Mouse (Mus musculus) stomach, embryonic 15.5 days (tissue): ENCODE measurements at regions not wholly inside any gene's neighbourhood (a gene's known extent, or its start where the extent isn't known, plus 50 kb on each side); places are given as distances from the start of the nearest gene placed in this dataset.

Experiments
- ATAC-seq: fragments of 200-750 bp; cut with Nextera tagmentation; 2 replicates; pipeline ENCODE4 v1.8.0; 2017; ENCODE audit warnings: low read depth, moderate number of reproducible peaks, moderate TSS enrichment; ENCODE audit not compliant: insufficient read depth, low FRiP score
- H3K27ac ChIP-seq: fragments of 300-500 bp; sonication (generic); 2 replicates; pipeline ENCODE4 v1.5.1; 2015; ENCODE audit warnings: mild to moderate bottlenecking, inconsistent platforms
- H3K27me3 ChIP-seq: fragments of 300-500 bp; sonication (generic); replicated peaks from 2 replicates; pipeline ENCODE4 v1.6.1; 2015; ENCODE audit warnings: inconsistent platforms
- H3K36me3 ChIP-seq: fragments of 300-500 bp; sonication (generic); 2 replicates; pipeline ENCODE4 v1.6.1; 2015; ENCODE audit warnings: inconsistent platforms
- H3K4me1 ChIP-seq: fragments of 300-500 bp; sonication (generic); 2 replicates; pipeline ENCODE4 v1.6.1; 2015; ENCODE audit warnings: inconsistent platforms
- H3K4me2 ChIP-seq: fragments of 300-500 bp; sonication (generic); 2 replicates; pipeline ENCODE4 v1.6.1; 2015; ENCODE audit warnings: mild to moderate bottlenecking, inconsistent platforms
- H3K4me3 ChIP-seq: fragments of 300-500 bp; sonication (generic); replicated peaks from 2 replicates; pipeline ENCODE4 v1.5.1; 2015; ENCODE audit warnings: inconsistent platforms
- H3K9ac ChIP-seq: fragments of 300-500 bp; sonication (generic); 2 replicates; pipeline ENCODE4 v1.6.1; 2015; ENCODE audit warnings: inconsistent platforms
- H3K9me3 ChIP-seq: fragments of 300-500 bp; sonication (generic); 2 replicates; pipeline ENCODE4 v1.6.1; 2016; ENCODE audit warnings: inconsistent platforms
- WGBS: fragments of 180-500 bp; shearing (Covaris S2); methylation state at CpG from one replicate; pipeline ENCODE4 v1.1.7; 2015; 5-methylcytosine and 5-hydroxymethylcytosine counted together

DNA sequence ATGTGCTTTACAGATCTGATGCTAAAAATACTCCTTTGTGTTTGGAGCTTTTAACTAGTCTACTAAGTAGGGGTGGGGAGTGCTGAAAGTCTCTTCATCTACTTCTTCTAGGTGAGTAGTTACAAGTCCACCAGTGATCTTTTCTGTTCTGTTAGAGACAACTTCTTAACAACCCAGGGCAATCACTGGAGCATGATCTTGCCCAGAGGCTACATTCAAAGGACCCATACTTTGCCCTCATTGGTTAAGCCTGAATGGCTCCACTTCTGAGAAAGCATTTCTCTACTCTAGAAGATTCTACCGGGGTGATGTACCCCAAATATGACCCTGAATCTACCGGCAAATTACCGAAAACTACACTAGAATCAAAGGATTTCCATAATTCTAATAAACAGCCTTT is 390.2 kb downstream of the Lpin1 start:
- ATAC-seq = no peak
- WGBS = 92% methylated on average over 3 of the region's 3 CpGs
- Histone ChIP-seq H3K4me3 (no peak overlapping the region), H3K36me3 (no peaks in the 10 kb centered on the region), H3K9me3 (no peaks in the 10 kb centered on the region), H3K27me3 (no peaks in the 10 kb centered on the region), H3K27ac (no peak overlapping the region), H3K9ac (no peak overlapping the region), H3K4me2 (no peak overlapping the region), H3K4me1 (no peaks in the 10 kb centered on the region)

DNA sequence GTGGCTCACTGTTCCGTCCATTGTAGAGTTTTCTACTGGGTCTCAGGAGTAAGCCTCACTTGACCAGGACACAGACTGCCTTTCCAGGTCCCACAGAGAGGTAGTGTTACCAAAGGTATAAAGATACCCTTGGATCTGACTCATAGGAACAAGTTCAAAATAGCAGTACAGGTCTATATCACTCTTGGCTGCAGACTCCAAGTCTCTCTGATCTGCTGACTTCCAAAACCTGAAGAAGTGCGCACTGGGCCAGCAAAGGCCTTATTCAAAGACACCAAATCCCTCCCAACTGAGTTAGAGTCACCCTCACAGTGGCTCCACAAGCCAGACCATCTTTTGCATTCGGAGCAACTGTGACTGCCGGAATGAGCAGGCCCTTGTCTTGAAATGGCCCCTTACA is 391.9 kb downstream of the Lpin1 start:
- no peak overlapping the region for H3K4me3 ChIP-seq
- no peaks in the 10 kb centered on the region for H3K27me3 ChIP-seq
- WGBS = 89% methylated on average over 4 of the region's 4 CpGs
- ATAC-seq = no peak
- H3K9ac ChIP-seq = no peak overlapping the region
- H3K27ac ChIP-seq = no peak overlapping the region
- no peaks in the 10 kb centered on the region for H3K4me1 ChIP-seq
- H3K36me3 ChIP-seq = no peaks in the 10 kb centered on the region
- no peaks in the 10 kb centered on the region for H3K9me3 ChIP-seq
- H3K4me2 ChIP-seq = no peak overlapping the region

DNA sequence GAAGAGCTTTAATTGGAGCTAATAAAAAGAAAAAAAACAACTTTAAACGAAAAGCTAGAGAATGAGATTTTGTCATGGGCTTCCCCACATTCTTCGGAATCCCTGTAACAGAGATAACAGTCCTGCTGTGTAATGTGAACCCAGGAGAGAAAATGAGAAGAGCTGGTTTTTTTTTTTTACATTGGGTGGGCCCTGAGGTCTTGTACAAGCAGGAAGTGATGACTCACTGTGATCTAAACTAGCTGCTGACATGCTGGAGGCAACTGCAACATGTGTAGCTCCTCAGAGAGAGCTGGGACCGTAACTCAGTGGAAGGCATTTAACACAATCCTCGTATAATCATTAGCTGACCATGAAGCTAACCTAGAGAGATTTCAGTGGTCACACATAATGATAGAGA is 393.8 kb upstream of the Trib2 start:
- H3K4me3 ChIP-seq = no peak overlapping the region
- no peak for ATAC-seq
- no peak overlapping the region for H3K27ac ChIP-seq
- H3K4me2 ChIP-seq = no peak overlapping the region
- no peak overlapping the region for H3K9ac ChIP-seq
- no peaks in the 10 kb centered on the region for H3K27me3 ChIP-seq
- H3K9me3 ChIP-seq = no peaks in the 10 kb centered on the region
- 30% methylated on average over 4 of the region's 4 CpGs for WGBS
- H3K4me1 ChIP-seq = no peaks in the 10 kb centered on the region
- no peaks in the 10 kb centered on the region for H3K36me3 ChIP-seq

DNA sequence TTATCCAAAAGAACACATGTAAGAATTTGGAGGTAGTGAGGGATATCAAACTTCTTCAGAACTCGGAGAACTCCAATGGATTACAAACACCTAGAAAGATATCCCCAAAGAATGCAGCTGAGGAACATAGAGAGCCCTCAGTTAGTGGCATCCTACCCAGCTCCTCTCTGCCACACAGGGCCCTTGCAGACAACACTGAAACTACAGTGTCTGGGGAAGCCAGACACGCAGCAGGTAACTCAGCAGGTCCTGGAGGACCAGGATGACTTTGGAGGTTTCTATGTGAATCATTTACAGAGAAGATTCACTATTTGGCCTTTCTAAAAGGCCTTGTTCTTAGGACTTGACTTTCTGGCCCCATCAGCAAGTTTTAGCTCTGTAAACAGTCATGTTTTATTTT is 393.4 kb upstream of the Trib2 start:
- Histone ChIP-seq H3K9me3 (no peaks in the 10 kb centered on the region), H3K4me1 (no peaks in the 10 kb centered on the region), H3K4me3 (no peak overlapping the region), H3K36me3 (no peaks in the 10 kb centered on the region), H3K4me2 (no peak overlapping the region), H3K9ac (no peak overlapping the region), H3K27me3 (no peaks in the 10 kb centered on the region), H3K27ac (no peak overlapping the region)
- no peak for ATAC-seq
- WGBS = 51% methylated on average over 2 of the region's 2 CpGs

DNA sequence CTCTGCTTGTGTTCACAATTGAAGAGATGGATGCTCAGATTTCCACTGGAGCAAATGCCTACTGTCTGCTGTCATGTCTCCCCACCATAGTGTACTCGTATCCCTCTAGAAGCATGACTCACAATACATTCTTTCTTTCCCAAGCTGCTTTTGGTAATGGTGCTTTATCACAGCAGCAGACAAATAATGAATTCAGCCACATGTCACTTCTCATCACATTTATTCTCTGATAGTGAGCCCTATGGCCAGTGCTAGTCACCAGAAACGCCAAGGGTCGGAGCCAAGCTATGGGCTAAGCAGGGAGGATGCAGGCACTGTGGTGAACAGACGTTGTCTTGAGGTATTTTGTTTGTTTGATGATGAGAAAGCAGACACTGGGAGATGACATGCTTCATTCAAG is 388.2 kb upstream of the Trib2 start:
- no peaks in the 10 kb centered on the region for H3K9me3 ChIP-seq
- H3K27ac ChIP-seq = no peak overlapping the region
- H3K4me3 ChIP-seq = no peak overlapping the region
- H3K36me3 ChIP-seq = no peaks in the 10 kb centered on the region
- H3K9ac ChIP-seq = no peak overlapping the region
- H3K27me3 ChIP-seq = no peaks in the 10 kb centered on the region
- H3K4me1 ChIP-seq = no peaks in the 10 kb centered on the region
- WGBS = 70% methylated on average over 4 of the region's 4 CpGs
- ATAC-seq = no peak
- H3K4me2 ChIP-seq = no peak overlapping the region

DNA sequence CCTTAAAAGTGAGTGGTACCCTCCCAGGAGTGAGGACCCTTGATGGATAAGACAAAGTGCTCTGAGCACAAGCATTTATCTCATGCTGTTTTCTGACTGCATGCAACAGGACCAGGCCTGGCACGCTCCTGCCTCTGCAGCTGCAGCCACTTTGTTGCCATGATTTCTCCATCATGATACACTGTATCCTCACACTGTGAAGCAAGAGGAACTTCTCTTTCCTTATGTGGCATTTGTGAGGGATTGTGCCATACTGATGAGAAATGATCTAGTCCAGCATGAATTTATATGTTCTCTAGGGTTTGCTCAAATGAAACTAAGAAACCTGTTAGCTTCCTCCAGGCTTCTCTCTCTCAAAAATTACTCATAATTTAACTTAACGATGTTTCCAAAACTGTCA is 380.2 kb upstream of the Trib2 start:
- no peak overlapping the region for H3K27ac ChIP-seq
- no peak overlapping the region for H3K4me3 ChIP-seq
- ATAC-seq = no peak
- H3K9ac ChIP-seq = no peak overlapping the region
- H3K9me3 ChIP-seq = no peaks in the 10 kb centered on the region
- no peaks in the 10 kb centered on the region for H3K36me3 ChIP-seq
- no peaks in the 10 kb centered on the region for H3K4me1 ChIP-seq
- 90% methylated on average over 2 of the region's 2 CpGs for WGBS
- no peak overlapping the region for H3K4me2 ChIP-seq
- H3K27me3 ChIP-seq = no peaks in the 10 kb centered on the region

DNA sequence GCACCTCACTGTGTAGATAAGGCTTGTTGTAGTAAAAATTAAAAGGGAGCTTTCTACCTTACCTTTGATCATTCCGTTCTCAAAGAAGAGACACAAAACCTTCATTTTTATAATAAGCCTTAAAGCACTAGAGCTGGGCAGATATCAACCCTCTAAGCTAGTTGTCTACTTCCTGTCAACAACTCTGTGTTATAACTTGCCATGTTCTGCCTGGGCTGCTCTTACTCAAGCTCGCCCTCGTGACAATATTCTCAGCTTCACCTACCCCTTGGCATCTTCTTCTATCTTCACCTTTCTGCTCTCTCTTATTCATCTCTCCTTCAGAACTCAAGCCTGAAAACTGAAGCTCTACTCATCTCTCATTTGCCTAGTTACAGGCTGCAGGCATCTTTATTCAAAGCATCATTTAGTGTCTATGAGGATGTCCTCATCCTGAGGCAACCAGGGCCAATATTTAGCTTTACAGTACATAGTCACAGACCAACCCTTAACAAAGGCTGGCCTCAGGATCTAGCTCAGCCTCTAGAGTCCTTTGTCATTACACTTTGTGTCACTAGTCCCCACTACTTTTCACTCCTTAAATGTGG is 375.2 kb upstream of the Trib2 start:
- H3K4me2 ChIP-seq = no peak overlapping the region
- no peaks in the 10 kb centered on the region for H3K36me3 ChIP-seq
- no peak for ATAC-seq
- no peaks in the 10 kb centered on the region for H3K9me3 ChIP-seq
- H3K9ac ChIP-seq = no peak overlapping the region
- no peaks in the 10 kb centered on the region for H3K4me1 ChIP-seq
- no peak overlapping the region for H3K27ac ChIP-seq
- 75% methylated on average over 3 of the region's 3 CpGs for WGBS
- H3K4me3 ChIP-seq = no peak overlapping the region
- no peaks in the 10 kb centered on the region for H3K27me3 ChIP-seq

DNA sequence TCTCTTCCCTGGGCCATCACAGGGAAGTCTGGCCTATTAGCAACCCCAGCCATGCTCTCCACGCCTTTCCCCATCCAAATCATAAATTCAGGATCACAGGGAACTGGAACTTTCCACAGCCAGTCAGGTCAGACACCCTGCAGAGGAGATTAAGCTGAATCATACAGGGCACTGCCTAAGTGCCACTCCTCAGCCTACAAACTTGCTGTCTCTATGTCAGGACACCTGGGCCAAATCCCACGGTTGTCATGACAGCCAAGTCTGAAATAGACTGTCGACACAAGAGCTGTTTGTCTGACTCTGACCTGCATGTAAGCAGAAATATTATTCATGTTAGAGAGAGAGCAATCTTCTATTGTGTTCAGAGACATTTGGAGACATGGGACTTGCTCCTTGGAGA is 374.0 kb upstream of the Trib2 start:
- no peak overlapping the region for H3K27ac ChIP-seq
- ATAC-seq = no peak
- no peak overlapping the region for H3K9ac ChIP-seq
- H3K9me3 ChIP-seq = no peaks in the 10 kb centered on the region
- no peak overlapping the region for H3K4me2 ChIP-seq
- 33% methylated on average over 3 of the region's 3 CpGs for WGBS
- H3K4me1 ChIP-seq = no peaks in the 10 kb centered on the region
- no peaks in the 10 kb centered on the region for H3K36me3 ChIP-seq
- H3K27me3 ChIP-seq = no peaks in the 10 kb centered on the region
- H3K4me3 ChIP-seq = no peak overlapping the region

DNA sequence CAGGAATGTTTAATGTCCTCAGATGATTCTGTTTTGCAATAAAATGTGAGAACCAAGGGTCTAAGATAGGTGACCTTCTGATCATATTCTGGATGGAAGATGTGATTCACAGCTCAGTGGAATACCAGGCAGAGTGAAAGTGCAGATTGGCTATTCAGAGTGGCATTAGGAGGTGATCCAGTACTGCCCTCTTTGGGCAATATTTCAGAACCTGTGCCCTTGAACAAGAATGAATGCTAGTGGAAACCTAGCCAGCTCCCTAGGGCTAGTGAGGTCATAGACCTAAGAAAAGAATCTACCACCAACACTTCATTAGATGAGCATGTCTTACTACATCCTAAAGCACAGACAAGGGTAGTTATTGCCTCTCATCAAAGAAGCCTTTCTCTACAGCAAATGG is 372.7 kb upstream of the Trib2 start:
- Histone ChIP-seq H3K27me3 (no peaks in the 10 kb centered on the region), H3K9ac (no peak overlapping the region), H3K9me3 (no peaks in the 10 kb centered on the region), H3K36me3 (no peaks in the 10 kb centered on the region), H3K27ac (no peak overlapping the region), H3K4me3 (no peak overlapping the region), H3K4me2 (no peak overlapping the region), H3K4me1 (no peaks in the 10 kb centered on the region)
- ATAC-seq = no peak

DNA sequence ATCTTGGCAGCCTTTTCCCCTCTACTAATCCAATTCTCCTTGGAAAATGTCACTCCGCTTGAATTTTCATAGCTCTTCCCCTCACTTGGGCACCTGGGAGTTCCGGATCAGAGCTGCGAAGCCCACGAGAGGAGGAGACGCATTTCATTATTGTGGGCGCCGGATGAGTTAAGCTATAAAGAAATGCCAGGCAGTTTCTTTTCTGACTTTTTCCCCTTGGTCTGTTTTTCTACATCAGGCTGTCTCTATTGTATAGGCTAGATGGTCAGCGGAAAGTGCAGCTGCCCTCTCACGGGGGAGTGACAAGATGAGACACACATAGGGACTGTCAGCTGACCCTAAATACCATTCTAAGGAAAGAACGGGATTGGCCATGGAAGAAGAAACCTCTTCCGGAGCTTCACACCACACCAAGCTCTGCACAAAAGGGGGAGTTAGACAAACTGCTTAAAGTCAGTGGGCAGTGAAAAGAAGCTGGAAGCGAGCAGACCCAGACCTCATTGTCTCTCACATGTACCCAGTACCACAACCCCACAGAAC is 369.3 kb upstream of the Trib2 start:
- Histone ChIP-seq H3K4me1 (no peaks in the 10 kb centered on the region), H3K4me3 (no peak overlapping the region), H3K9me3 (no peaks in the 10 kb centered on the region), H3K27ac (no peak overlapping the region), H3K36me3 (no peaks in the 10 kb centered on the region), H3K27me3 (no peaks in the 10 kb centered on the region), H3K4me2 (no peak overlapping the region), H3K9ac (no peak overlapping the region)
- no peak for ATAC-seq
- WGBS = 70% methylated on average over 12 of the region's 12 CpGs

DNA sequence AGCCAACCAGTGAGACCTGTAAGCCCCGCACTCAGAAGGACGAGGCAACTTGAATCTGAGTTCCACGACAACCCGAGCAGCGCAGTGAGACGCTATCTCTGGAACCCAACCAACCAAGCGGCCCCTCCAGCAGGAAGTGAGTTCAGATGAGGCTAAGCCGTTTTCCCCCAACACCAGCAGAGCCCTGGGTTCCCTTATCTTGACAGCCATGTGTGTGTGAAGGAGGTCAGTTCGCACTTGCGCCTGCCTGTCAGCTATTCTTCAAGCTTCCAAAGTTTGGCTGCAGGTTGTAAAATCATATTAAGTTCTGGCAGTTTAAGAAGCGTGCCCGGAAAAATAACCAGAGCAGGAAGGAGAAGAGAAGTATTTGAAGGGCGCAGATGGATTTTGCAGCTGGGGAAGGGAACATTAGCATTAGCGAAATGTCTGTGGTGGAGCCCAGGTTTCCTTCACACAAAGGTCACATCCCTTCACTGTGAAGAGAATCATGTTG is 368.8 kb upstream of the Trib2 start:
- no peak overlapping the region for H3K9ac ChIP-seq
- ATAC-seq = no peak
- H3K27ac ChIP-seq = no peak overlapping the region
- no peaks in the 10 kb centered on the region for H3K27me3 ChIP-seq
- no peak overlapping the region for H3K4me2 ChIP-seq
- no peak overlapping the region for H3K4me3 ChIP-seq
- H3K36me3 ChIP-seq = no peaks in the 10 kb centered on the region
- WGBS = 39% methylated on average over 14 of the region's 14 CpGs
- H3K9me3 ChIP-seq = no peaks in the 10 kb centered on the region
- H3K4me1 ChIP-seq = no peaks in the 10 kb centered on the region

DNA sequence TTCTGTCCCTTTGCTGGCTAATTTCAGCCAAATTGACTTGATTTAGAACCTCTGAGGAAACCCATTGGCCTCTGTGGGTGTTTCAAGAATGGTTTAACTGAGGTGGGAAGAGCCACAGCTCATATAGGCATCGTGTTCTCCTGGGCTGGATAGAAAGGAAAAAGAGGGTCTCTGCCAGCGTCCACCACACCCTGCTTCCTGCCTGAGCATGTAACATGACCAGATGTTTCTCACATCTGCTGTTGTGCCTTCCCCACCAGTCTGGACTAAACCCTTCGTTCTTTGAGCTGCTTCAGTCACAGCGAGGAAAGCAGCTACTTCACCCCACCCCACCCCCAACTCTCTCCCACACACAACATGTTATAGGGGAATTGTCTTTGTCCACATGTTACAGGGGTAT is 366.3 kb upstream of the Trib2 start:
- ATAC-seq = no peak
- no peaks in the 10 kb centered on the region for H3K4me1 ChIP-seq
- 34% methylated on average over 4 of the region's 4 CpGs for WGBS

DNA sequence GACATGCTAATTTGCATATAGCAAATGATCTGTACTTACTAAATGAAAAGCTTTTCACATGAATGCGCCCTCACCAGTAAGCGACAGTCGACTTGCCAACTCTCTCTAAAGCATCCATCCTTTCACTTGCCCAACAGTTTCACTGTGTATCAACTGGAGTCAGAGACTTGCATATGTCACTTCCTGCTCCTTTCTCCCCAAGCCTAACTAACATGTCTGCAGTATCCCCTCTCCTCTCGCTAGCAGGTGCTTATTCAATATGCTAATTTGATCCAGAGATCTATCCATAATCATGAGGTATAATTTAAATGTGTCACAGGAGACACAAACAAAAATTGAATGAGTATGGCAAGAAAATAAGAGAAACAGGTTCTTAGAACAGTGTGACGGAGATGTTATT is 364.9 kb upstream of the Trib2 start:
- H3K27me3 ChIP-seq = no peaks in the 10 kb centered on the region
- H3K4me2 ChIP-seq = no peak overlapping the region
- no peak overlapping the region for H3K4me3 ChIP-seq
- no peak overlapping the region for H3K9ac ChIP-seq
- no peaks in the 10 kb centered on the region for H3K36me3 ChIP-seq
- ATAC-seq = no peak
- H3K27ac ChIP-seq = no peak overlapping the region
- no peaks in the 10 kb centered on the region for H3K9me3 ChIP-seq
- no peaks in the 10 kb centered on the region for H3K4me1 ChIP-seq
- WGBS = 85% methylated on average over 5 of the region's 5 CpGs

More for the DNA sequence above, 366.3 kb upstream of the Trib2 start:
- H3K4me2 ChIP-seq = no peak overlapping the region
- no peaks in the 10 kb centered on the region for H3K9me3 ChIP-seq
- no peak overlapping the region for H3K9ac ChIP-seq
- no peaks in the 10 kb centered on the region for H3K36me3 ChIP-seq
- no peak overlapping the region for H3K27ac ChIP-seq
- no peaks in the 10 kb centered on the region for H3K27me3 ChIP-seq
- no peak overlapping the region for H3K4me3 ChIP-seq
